Mouse (Mus musculus) intestine, embryonic 15.5 days (tissue): ENCODE data around the gene Srrm2. TPM values are rescaled to one million over a fixed set of nuclear protein-coding genes. Genes with fewer than 3 reads are reported as not detected.
A peak's percentile ranks its signal among the peaks of the same experiment; 100 is the strongest.

Experiments used
- ATAC-seq: fragments of 200-750 bp; cut with Nextera tagmentation; 2 replicates; pipeline ENCODE4 v1.8.0; 2017; ENCODE audit warnings: moderate TSS enrichment, moderate library complexity
- H3K27ac ChIP-seq: fragments of 300-500 bp; sonication (generic); 2 replicates; pipeline ENCODE4 v1.5.1; 2015; ENCODE audit warnings: mild to moderate bottlenecking, inconsistent platforms
- H3K27me3 ChIP-seq: fragments of 300-500 bp; sonication (generic); replicated peaks from 2 replicates; pipeline ENCODE4 v1.6.1; 2015; ENCODE audit warnings: inconsistent platforms
- H3K36me3 ChIP-seq: fragments of 300-500 bp; sonication (generic); 2 replicates; pipeline ENCODE4 v1.6.1; 2015; ENCODE audit warnings: inconsistent platforms
- H3K4me1 ChIP-seq: fragments of 300-500 bp; sonication (generic); replicated peaks from 2 replicates; pipeline ENCODE4 v1.6.1; 2015; ENCODE audit warnings: inconsistent platforms
- H3K4me2 ChIP-seq: fragments of 300-500 bp; sonication (generic); replicated peaks from 2 replicates; pipeline ENCODE4 v1.6.1; 2015; ENCODE audit warnings: mild to moderate bottlenecking, inconsistent platforms
- H3K4me3 ChIP-seq: fragments of 300-500 bp; sonication (generic); replicated peaks from 2 replicates; pipeline ENCODE4 v1.5.1; 2015; ENCODE audit warnings: inconsistent platforms
- H3K9ac ChIP-seq: fragments of 300-500 bp; sonication (generic); 2 replicates; pipeline ENCODE4 v1.6.1; 2015; ENCODE audit warnings: inconsistent platforms
- H3K9me3 ChIP-seq: fragments of 300-500 bp; sonication (generic); 2 replicates; pipeline ENCODE4 v1.6.1; 2016; ENCODE audit warnings: inconsistent platforms
- WGBS: fragments of 180-500 bp; shearing (Covaris S2); methylation state at CpG from one replicate; pipeline ENCODE4 v1.1.7; 2015; 5-methylcytosine and 5-hydroxymethylcytosine counted together
- polyA plus RNA-seq: library from polyadenylated mRNA; unstranded; fragments of >200 nt; fragmentation: Nextera tagmentation; extraction: Ambion mirVana; gene quantifications from 2 replicates; pipeline ENCODE4 v1.2.1, GENCODE M21; 2015

The Srrm2 gene
- polyA plus RNA-seq, 1 experiment from 2014 or later, result 435 TPM

DNA sequence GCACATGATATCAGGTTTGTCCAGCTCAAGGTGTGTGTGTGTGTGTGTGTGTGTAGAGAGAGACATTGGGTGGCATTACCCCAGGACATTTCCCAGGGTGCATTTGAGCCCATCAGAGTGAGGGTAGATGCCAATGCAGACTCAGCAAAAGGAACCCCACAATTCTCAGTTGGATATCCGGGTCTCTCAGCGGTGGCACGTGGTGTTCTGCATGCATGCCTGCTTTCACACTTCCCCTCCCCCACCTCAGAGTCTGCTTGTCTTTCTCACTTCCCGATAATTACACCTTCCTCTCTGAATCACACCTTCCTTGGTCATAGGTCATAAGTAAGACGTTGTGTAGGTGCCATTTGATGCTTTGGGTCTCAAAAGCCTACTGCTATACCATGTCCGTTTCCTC lies 42.3 kb upstream of the Srrm2 start:
- H3K9me3 ChIP-seq, result no peaks in the 10 kb centered on the region
- H3K4me3 ChIP-seq, result no peak overlapping the region
- peaks cover 4% of the 10 kb centered on the region; the same call in 1 of the 2 replicates for H3K36me3 ChIP-seq
- peaks cover 35% of the 10 kb centered on the region for H3K27me3 ChIP-seq
- no peak for ATAC-seq
- H3K9ac ChIP-seq, result no peak overlapping the region
- peaks cover 19% of the 10 kb centered on the region for H3K4me1 ChIP-seq
- no peak overlapping the region for H3K4me2 ChIP-seq
- 27% methylated on average over 6 of the region's 6 CpGs for WGBS
- H3K27ac ChIP-seq, result no peak overlapping the region

- 27% methylated on average over 10 of the region's 10 CpGs for WGBS
- H3K27me3 ChIP-seq, result peaks cover 28% of the 10 kb centered on the region
- no peak overlapping the region for H3K27ac ChIP-seq
- H3K4me2 ChIP-seq, result peak overlapping the region; percentile 39
- H3K9me3 ChIP-seq, result no peaks in the 10 kb centered on the region
- H3K36me3 ChIP-seq, result peaks cover 10% of the 10 kb centered on the region; the same call in 1 of the 2 replicates
- peaks cover 19% of the 10 kb centered on the region for H3K4me1 ChIP-seq
- peak; percentile 78 for ATAC-seq
- 0 out of 2 replicates have a peak overlapping the region, but pooled peaks have one; percentile 2 for H3K4me3 ChIP-seq
- no peak overlapping the region for H3K9ac ChIP-seq
Measured at GRCm38 (mm10) chr17:23748631-23749391, 41.5 kb upstream of the Srrm2 start.

GRCm38 (mm10) chr17:23749400-23750191 lies 40.7 kb upstream of the Srrm2 start:
- no peak for ATAC-seq
- H3K9ac ChIP-seq, result peak overlapping the region; percentile 21; the same call in 1 of the 2 replicates
- H3K27ac ChIP-seq, result no peak overlapping the region
- peaks cover 21% of the 10 kb centered on the region for H3K27me3 ChIP-seq
- peaks cover 18% of the 10 kb centered on the region for H3K4me1 ChIP-seq
- H3K4me3 ChIP-seq, result 0 out of 2 replicates have a peak overlapping the region, but pooled peaks have one; percentile 2
- no peaks in the 10 kb centered on the region for H3K9me3 ChIP-seq
- peaks cover 10% of the 10 kb centered on the region; the same call in 1 of the 2 replicates for H3K36me3 ChIP-seq
- H3K4me2 ChIP-seq, result peak overlapping the region; percentile 39
- WGBS, result 83% methylated on average over 11 of the region's 11 CpGs

- no peaks in the 10 kb centered on the region for H3K9me3 ChIP-seq
- H3K4me3 ChIP-seq, result no peak overlapping the region
- H3K4me1 ChIP-seq, result no peaks in the 10 kb centered on the region
- no peak overlapping the region for H3K4me2 ChIP-seq
- H3K9ac ChIP-seq, result no peak overlapping the region
- WGBS, result 94% methylated on average over 13 of the region's 13 CpGs
- peaks cover 38% of the 10 kb centered on the region for H3K36me3 ChIP-seq
- H3K27me3 ChIP-seq, result no peaks in the 10 kb centered on the region
- H3K27ac ChIP-seq, result no peak overlapping the region
- ATAC-seq, result no peak
Measured at GRCm38 (mm10) chr17:23755689-23756088, 34.6 kb upstream of the Srrm2 start.

DNA sequence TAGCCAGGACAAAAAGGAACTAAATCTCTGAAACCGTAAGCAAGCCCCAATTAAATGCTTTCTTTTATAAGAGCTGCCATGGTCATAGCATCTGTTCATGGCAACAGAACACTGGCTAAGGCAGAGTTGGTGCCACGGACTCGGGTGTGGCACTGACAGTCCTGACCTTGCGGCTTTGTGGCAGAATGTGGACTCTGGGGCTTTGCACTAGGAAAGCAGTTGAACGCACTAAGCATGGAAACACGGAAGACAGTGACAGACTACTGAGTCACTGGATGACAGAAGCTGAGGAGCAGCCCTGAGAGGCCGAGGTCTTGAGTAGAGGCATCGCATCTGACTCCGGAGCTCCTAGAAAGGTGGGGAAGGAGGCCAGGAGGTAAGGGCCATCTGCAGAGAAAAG lies 32.8 kb upstream of the Srrm2 start:
- Histone ChIP-seq H3K27me3 (no peaks in the 10 kb centered on the region), H3K4me2 (no peak overlapping the region), H3K9me3 (no peaks in the 10 kb centered on the region), H3K4me3 (no peak overlapping the region), H3K36me3 (peaks cover 42% of the 10 kb centered on the region), H3K27ac (no peak overlapping the region), H3K4me1 (no peaks in the 10 kb centered on the region), H3K9ac (no peak overlapping the region)
- no peak for ATAC-seq
- whole genome bisulfite sequencing, result 92% methylated on average over 9 of the region's 9 CpGs

DNA sequence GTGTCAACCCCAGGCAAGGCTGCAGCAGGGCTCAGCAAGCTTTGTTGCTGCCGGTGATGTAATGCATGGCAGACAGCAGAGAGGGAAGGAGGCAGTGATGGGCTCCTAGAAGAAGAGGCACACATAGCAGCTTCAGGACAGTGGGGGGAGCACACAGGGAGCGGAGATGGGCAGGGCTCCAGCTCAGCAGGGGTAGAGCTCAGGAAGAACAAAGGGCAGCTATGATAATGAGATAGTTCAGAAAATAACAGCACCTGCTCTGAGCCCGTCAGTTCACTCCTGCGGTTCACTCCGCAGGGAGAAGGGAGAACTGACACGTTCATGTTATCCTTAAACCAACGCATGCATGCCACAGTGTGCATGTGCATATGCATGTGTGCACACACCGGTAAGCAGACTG lies 31.5 kb upstream of the Srrm2 start:
- Histone ChIP-seq H3K9me3 (no peaks in the 10 kb centered on the region), H3K27ac (no peak overlapping the region), H3K4me3 (no peak overlapping the region), H3K4me1 (0 out of 2 replicates have a peak, but pooled peaks cover 4% of the 10 kb centered on the region), H3K4me2 (no peak overlapping the region), H3K36me3 (peaks cover 32% of the 10 kb centered on the region), H3K27me3 (no peaks in the 10 kb centered on the region), H3K9ac (no peak overlapping the region)
- WGBS, result 89% methylated on average over 8 of the region's 8 CpGs
- ATAC-seq, result no peak

DNA sequence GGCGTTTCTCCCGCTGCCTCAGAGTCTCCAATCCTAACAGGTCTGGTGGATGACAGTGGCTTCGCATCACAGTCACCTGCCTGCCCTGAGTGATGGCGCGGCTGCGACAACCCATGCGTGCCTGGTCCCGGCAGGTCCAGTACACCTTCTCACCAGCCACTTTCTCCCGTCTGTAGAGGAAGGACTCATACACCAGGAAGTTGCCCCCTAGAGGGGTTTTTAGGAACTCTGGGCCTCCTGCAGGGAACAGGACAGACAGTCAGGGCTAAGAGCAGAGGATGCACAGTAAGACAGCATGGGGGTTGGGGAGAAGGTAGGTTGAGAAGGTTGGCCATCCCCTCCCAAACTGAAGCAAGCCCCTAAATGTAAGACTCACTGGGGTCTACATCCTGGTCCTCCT lies 30.1 kb upstream of the Srrm2 start:
- WGBS, result 92% methylated on average over 9 of the region's 9 CpGs
- Histone ChIP-seq H3K4me2 (no peak overlapping the region), H3K36me3 (peaks cover 32% of the 10 kb centered on the region), H3K27me3 (no peaks in the 10 kb centered on the region), H3K4me1 (0 out of 2 replicates have a peak, but pooled peaks cover 4% of the 10 kb centered on the region), H3K9ac (no peak overlapping the region), H3K9me3 (no peaks in the 10 kb centered on the region), H3K27ac (no peak overlapping the region), H3K4me3 (no peak overlapping the region)
- no peak for ATAC-seq

- Histone ChIP-seq H3K9me3 (no peaks in the 10 kb centered on the region), H3K36me3 (peaks cover 24% of the 10 kb centered on the region), H3K4me2 (no peak overlapping the region), H3K9ac (no peak overlapping the region), H3K4me1 (0 out of 2 replicates have a peak, but pooled peaks cover 4% of the 10 kb centered on the region), H3K27me3 (no peaks in the 10 kb centered on the region), H3K4me3 (no peak overlapping the region), H3K27ac (no peak overlapping the region)
- 96% methylated on average over 3 of the region's 3 CpGs for WGBS
- ATAC-seq, result no peak
Measured at GRCm38 (mm10) chr17:23761155-23761554, 29.2 kb upstream of the Srrm2 start.

DNA sequence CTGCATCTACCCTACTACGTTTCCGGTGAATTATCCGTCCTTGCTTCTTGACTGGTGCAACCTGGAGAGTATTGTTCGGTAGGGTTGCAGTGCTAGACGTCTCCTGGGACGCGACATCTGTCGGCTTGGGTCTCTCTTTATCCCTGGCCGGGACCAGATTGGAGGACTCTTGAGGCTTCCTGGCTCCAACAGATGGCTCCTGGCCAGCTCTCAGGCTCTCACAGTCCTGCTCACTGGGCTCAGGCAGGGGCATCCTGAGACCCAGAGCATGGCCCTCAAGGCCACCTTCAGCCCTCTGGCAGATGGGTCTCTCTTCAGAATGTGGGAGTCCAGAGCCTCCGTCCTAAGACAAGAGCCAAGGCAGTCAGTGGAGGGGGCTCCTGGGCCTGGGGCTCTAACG lies 27.4 kb upstream of the Srrm2 start:
- Histone ChIP-seq H3K27ac (no peak overlapping the region), H3K36me3 (peaks cover 17% of the 10 kb centered on the region), H3K9ac (no peak overlapping the region), H3K4me1 (0 out of 2 replicates have a peak, but pooled peaks cover 4% of the 10 kb centered on the region), H3K9me3 (no peaks in the 10 kb centered on the region), H3K27me3 (no peaks in the 10 kb centered on the region), H3K4me3 (no peak overlapping the region), H3K4me2 (no peak overlapping the region)
- no peak for ATAC-seq
- WGBS, result 94% methylated on average over 11 of the region's 11 CpGs

- H3K4me3 ChIP-seq, result peak overlapping the region; percentile 91
- H3K27me3 ChIP-seq, result no peaks in the 10 kb centered on the region
- peak overlapping the region; percentile 94; the same call in 1 of the 2 replicates for H3K9ac ChIP-seq
- H3K4me2 ChIP-seq, result peak overlapping the region; percentile 77
- no peak overlapping the region for H3K27ac ChIP-seq
- ATAC-seq, result no peak
- H3K4me1 ChIP-seq, result 0 out of 2 replicates have a peak, but pooled peaks cover 3% of the 10 kb centered on the region
- 35% methylated on average over 2 of the region's 2 CpGs for WGBS
- H3K36me3 ChIP-seq, result no peaks in the 10 kb centered on the region
- H3K9me3 ChIP-seq, result no peaks in the 10 kb centered on the region
Measured at GRCm38 (mm10) chr17:23770493-23770892, 19.8 kb upstream of the Srrm2 start.

DNA sequence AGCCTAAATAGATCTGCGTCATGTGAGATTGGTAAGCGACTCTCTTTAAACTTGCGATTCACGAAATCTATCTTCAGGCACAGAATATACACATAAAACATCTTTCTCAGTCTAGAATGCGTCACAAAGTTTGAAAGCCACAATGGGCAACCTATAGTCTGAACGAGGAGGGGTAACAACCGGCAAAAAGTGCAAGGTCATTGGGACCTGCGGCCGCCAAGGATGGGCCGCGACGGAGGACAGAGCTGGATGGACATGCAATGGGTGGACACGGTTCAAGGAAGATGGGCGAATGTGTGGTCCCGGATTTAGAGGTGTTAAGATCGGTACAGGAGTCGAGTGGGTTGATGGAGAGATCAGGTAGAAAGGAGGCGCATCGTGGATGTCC lies 19.4 kb upstream of the Srrm2 start:
- 0 out of 2 replicates have a peak, but pooled peaks cover 3% of the 10 kb centered on the region for H3K4me1 ChIP-seq
- no peaks in the 10 kb centered on the region for H3K9me3 ChIP-seq
- under 1% methylated on average over 19 of the region's 19 CpGs for WGBS
- H3K27ac ChIP-seq, result peak overlapping the region; percentile 59
- H3K9ac ChIP-seq, result peak overlapping the region; percentile 94
- no peaks in the 10 kb centered on the region for H3K36me3 ChIP-seq
- H3K4me3 ChIP-seq, result peak overlapping the region; percentile 91
- no peak for ATAC-seq
- H3K27me3 ChIP-seq, result no peaks in the 10 kb centered on the region
- H3K4me2 ChIP-seq, result peak overlapping the region; percentile 77
